Mouse (Mus musculus) monocyte, adult 5-6 weeks (primary cell): ENCODE measurements at regions not wholly inside any gene's neighbourhood (a gene's known extent, or its start where the extent isn't known, plus 50 kb on each side); places are given as distances from the start of the nearest gene placed in this dataset.

Experiments used
- ATAC-seq: fragments of 153-309, 156-312 bp; replicated peaks from 2 replicates; pipeline ENCODE4 v1.8.0; 2017; ENCODE audit warnings: mild to moderate bottlenecking; ENCODE audit not compliant: low TSS enrichment, insufficient number of reproducible peaks, severe bottlenecking, poor library complexity, low FRiP score

- ATAC-seq, result no peak
These were observed 104.8 kb upstream of the Vps8 start for GRCm38 (mm10) chr16:21318009-21318639.

GRCm38 (mm10) chr16:21318640-21319365 is 104.1 kb upstream of the Vps8 start:
- no peak for ATAC-seq

GRCm38 (mm10) chr16:21320284-21320683 is 102.6 kb upstream of the Vps8 start:
- no peak for ATAC-seq

- ATAC-seq, result no peak
These were observed 101.5 kb upstream of the Vps8 start for GRCm38 (mm10) chr16:21321188-21322070.

GRCm38 (mm10) chr16:21322437-21322836 is 100.5 kb upstream of the Vps8 start:
- no peak for ATAC-seq

- no peak for ATAC-seq
These were observed 99.4 kb upstream of the Vps8 start for GRCm38 (mm10) chr16:21323446-21324034.

GRCm38 (mm10) chr16:21327969-21328368 is 94.9 kb upstream of the Vps8 start:
- ATAC-seq, result no peak

- no peak for ATAC-seq
These were observed 93.7 kb upstream of the Vps8 start for GRCm38 (mm10) chr16:21329199-21329598.

GRCm38 (mm10) chr16:21331229-21331628 is 91.7 kb upstream of the Vps8 start:
- ATAC-seq, result no peak

- ATAC-seq, result no peak
These were observed 90.5 kb upstream of the Vps8 start for GRCm38 (mm10) chr16:21332411-21332810.

- no peak for ATAC-seq
These were observed 90.1 kb upstream of the Vps8 start for GRCm38 (mm10) chr16:21332862-21333222.

GRCm38 (mm10) chr16:21333223-21333951 is 89.5 kb upstream of the Vps8 start:
- ATAC-seq, result peak; percentile 93

GRCm38 (mm10) chr16:21339061-21339459 is 83.9 kb upstream of the Vps8 start:
- ATAC-seq, result no peak

- ATAC-seq, result no peak; the same call in 1 of the 2 replicates
These were observed 83.3 kb upstream of the Vps8 start for GRCm38 (mm10) chr16:21339460-21340081.

- ATAC-seq, result no peak
These were observed 82.8 kb upstream of the Vps8 start for GRCm38 (mm10) chr16:21340136-21340535.

- no peak for ATAC-seq
These were observed 73.0 kb upstream of the Vps8 start for GRCm38 (mm10) chr16:21349869-21350268.

GRCm38 (mm10) chr16:21351289-21351688 is 71.6 kb upstream of the Vps8 start:
- no peak for ATAC-seq

GRCm38 (mm10) chr16:21353111-21353510 is 69.8 kb upstream of the Vps8 start:
- no peak for ATAC-seq
